Mouse (Mus musculus) right cerebral cortex, adult 2 months (tissue): ENCODE measurements around the gene Tspan12.

Experiments used
- DNase-seq, 2 experiments: peaks; one replicate each; pipeline ENCODE4 v3.0.0; 2021 to 2022; ENCODE audit warnings: low spot score in 2 of 2

Tspan12 gene

GRCm38 (mm10) chr6:21774213-21774916 is 78.0 kb downstream of the Tspan12 start:
- no peak for DNase-seq

- no peak for DNase-seq
These were observed 82.9 kb downstream of the Tspan12 start for GRCm38 (mm10) chr6:21769447-21769809.

GRCm38 (mm10) chr6:21768745-21769446 is 83.4 kb downstream of the Tspan12 start:
- DNase-seq = no peak

- DNase-seq = peak; percentile 4 to 16
These were observed 84.5 kb downstream of the Tspan12 start for GRCm38 (mm10) chr6:21767787-21768221.

- no peak for DNase-seq
These were observed 104.8 kb downstream of the Tspan12 start for GRCm38 (mm10) chr6:21747536-21747935.

- no peak for DNase-seq
These were observed 107.6 kb downstream of the Tspan12 start for GRCm38 (mm10) chr6:21744615-21745266.

- DNase-seq = no peak
These were observed 111.7 kb downstream of the Tspan12 start for GRCm38 (mm10) chr6:21740606-21741005.

GRCm38 (mm10) chr6:21722238-21722637 is 130.1 kb downstream of the Tspan12 start:
- no peak for DNase-seq
